Mouse (Mus musculus) brain, adult 10 weeks (tissue): ENCODE results near the gene Xlr5a. TPM values are rescaled to one million over a fixed set of nuclear protein-coding genes. Genes with fewer than 3 reads are reported as not detected.

ENCODE experiments used
- polyA plus RNA-seq: library from polyadenylated mRNA; stranded (reverse); fragments of 350-450 nt; fragmentation: Illumina TruSeq; extraction: RNeasy Lipid Tissue Mini Kit (QIAGEN cat#74804); gene quantifications from one replicate; pipeline ENCODE4 v1.2.3, GENCODE M21; 2015; ENCODE audit warnings: low read depth, low replicate concordance

The Xlr5a gene
- not detected for polyA plus RNA-seq

DNA sequence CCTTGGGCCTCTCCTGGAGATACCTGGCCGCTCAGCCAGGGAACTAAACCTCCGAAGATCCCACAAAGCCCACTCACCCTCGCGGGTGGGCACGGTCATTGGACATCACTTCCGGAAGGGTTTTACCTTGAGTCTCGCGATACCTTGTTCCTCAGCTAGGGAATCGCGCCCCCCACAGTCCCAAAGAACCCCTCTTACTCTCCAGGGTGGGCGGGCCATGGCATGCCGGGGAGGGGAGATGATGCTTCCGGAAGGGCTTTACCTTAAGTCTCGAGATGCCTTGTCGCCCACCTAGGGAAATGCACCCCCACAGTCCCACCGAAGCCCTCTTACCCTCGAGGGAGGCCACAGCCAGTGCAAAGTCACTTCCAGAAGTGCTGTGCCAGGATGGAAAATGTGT is at the start of gene Xlr5a, which contains the start of gene Xlr5c:
Gene Xlr5a (minus strand): TSS at position 101 of the 400 bp plus-strand sequence.
Gene Xlr5c (minus strand): TSS at position 101 of the 400 bp plus-strand sequence.

DNA sequence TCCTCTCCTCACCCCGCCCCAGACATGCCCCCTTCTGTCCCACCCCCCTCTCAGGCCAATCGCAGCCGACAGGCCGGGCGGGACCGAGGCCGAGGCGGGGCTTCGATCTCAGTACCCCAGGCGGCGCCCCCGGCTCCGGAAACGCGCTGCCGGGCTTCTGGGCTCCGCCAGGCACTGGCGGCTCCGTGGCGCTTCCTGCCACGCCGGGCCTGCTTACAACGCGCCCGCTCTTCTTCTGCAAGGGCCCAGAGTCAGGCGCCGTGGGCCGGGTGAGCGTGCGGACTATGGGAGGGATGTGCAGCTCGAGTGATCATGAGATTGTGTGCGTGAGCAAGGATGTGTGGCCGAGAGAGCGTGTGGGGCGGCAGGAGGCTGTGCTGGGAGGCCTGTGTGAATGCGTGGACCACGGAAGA is 49.7 kb upstream of the Xlr5a start, which contains the start of gene Zfp275:
Gene Zfp275 (plus strand): TSS at position 139 of the 413 bp plus-strand sequence.

GRCm38 (mm10) chrX:73336740-73337139 is 44.0 kb upstream of the Xlr5a start, which contains the start of gene Gm45015:
Gene Gm45015 (minus strand): TSS chrX:73336840.

DNA sequence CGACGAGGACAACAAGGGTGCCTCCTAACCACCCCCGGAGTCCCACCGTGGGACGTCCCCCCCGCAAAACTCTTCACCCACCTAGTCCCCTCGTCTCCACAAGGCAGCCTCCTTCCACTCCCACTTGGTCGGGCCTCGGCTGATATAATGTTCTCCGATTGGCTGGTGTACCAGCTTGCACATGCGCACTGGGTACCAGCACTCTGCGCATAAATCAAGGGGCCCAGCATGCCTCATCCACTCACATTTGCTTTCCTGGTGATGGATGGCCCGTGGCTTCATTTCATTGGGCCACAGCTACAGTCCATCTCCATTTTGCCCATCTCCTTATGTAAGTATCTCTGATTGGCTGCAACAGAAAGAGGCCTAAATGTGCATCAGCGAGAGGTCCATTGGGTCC is 27.5 kb downstream of the Xlr5a start, which contains the start of gene Xlr3c:
Gene Xlr3c (minus strand): TSS at position 121 of the 400 bp plus-strand sequence.

DNA sequence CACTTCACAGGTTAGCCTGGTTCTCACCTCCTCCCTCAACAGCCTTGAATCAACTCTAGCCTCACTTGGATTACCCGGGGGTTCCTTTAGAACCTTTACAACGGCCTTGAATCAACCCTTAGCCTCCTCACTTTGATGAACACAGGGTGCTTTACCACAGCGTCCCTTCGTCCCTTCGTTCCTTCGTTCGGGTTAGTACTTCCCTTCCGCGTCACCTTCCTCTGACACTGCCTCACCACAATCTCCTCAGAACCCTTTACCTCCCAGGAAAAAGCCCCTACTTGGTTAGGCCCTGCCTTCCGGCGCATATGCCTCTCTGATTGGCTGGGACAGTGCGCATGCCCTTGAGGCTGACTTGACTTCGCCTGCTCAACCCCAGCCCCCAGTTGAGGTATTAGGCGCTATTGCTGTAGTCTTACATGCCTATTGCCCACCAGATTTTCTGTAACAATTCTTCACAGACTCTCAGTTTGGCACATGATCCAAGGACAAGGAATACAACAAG is 49.9 kb downstream of the Xlr5a start, which contains the start of gene Xlr4c:
Gene Xlr4c (minus strand): TSS at position 310 of the 505 bp plus-strand sequence.

DNA sequence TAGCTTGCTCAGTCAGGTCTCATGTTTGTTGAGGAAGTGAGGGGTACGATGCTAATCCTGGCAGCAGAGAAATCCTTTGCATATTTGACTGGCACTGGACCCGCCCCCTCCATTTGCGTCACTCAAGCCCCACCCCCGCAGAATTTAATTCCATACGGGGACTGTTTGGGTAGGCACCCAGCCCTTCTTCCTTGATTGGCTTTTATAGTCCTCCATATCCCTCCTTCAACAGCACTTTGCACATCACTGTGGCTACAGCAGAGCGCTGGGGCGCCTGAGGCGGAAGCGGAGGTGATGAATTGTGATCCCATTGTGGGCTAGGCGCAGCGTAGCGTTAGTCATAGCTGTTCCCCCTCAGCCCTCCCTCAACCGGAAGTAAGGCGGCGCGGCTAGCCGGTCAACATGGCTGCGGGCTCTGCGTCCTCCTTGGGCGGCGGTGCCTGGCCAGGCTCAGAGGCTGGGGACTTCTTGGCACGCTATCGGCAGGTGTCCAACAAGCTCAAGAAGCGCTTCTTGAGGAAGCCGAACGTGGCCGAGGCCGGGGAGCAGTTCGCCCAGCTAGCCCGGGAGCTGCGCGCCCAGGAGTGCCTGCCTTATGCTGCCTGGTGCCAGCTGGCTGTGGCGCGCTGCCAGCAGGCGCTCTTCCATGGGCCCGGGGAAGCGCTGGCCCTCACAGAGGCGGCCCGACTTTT is 64.7 kb downstream of the Xlr5a start, which contains the start of gene F8a:
Gene F8a (plus strand): TSS at position 378 of the 692 bp plus-strand sequence.

GRCm38 (mm10) chrX:73213819-73214564 is 78.8 kb downstream of the Xlr5a start, which contains the start of gene Xlr4b:
Gene Xlr4b (plus strand): TSS chrX:73214333.

GRCm38 (mm10) chrX:73191934-73192333 is 100.8 kb downstream of the Xlr5a start, which contains the start of gene Xlr3b:
Gene Xlr3b (plus strand): TSS chrX:73192207.

GRCm38 (mm10) chrX:73176889-73177288 is 115.9 kb downstream of the Xlr5a start, which contains the start of gene Spin2d:
Gene Spin2d (minus strand): TSS chrX:73176989.

DNA sequence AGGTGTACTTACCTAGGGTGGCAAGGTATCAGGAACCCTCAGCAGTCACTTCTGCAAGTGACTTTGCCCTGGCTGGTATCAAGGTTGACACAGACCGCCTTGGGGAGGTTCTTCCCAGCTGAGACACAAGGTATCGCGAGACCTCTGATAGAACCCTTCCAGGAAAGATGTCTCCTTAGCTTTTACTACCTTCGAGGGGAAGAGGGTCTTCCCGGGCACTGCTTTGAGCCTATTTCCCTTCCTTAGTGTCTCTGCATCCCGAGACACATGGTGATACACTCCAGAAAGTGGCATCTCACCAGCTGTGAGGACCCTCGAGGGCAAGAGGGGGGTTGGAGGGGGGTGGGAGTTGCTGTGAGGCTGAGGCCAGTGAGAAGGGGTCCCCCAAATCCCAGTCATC is 143.4 kb downstream of the Xlr5a start, which contains the start of gene DXBay18:
Gene DXBay18 (minus strand): TSS at position 101 of the 400 bp plus-strand sequence.

DNA sequence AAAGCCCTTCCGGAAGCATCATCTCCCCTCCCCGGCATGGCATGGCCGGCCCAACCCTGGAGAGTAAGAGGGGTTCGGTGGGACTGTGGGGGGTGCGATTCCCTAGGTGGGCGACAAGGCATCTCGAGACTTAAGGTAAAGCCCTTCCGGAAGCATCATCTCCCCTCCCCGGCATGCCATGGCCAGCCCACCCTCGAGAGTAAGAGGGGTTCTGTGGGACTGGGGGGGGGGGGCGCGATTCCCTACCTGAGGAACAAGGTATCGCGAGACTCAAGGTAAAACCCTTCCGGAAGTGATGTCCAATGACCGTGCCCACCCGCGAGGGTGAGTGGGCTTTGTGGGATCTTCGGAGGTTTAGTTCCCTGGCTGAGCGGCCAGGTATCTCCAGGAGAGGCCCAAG is 144.3 kb downstream of the Xlr5a start, which contains the start of gene Xlr5b:
Gene Xlr5b (plus strand): TSS at position 301 of the 400 bp plus-strand sequence.

GRCm38 (mm10) chrX:73116747-73117146 is 176.0 kb downstream of the Xlr5a start, which contains the start of gene Gm14685:
Gene Gm14685 (plus strand): TSS chrX:73117047.

DNA sequence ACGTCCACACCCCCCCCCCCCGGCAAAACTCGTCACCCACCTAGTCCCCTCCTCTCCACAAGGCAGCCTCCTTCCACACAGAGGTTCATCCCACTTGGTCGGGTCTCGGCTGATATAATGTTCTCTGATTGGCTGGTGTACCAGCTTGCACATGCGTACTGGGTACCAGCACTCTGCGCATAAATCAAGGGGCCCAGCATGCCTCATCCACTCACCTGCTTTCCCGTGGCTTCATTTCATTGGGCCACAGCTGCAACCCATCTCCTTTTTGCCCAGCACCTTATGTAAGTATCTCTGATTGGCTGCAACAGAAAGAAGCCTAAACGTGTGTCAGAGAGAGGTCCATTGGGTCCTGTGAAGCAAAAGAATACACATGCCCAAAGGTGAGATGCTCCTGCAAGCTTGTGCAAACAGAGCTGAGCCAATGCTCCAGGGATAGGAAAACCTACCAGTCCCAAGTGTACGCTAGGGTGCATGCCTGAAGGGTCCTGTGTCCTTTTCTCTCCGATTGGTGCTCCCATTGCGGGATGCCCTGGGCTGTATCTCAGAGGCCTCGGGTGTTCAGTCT is 195.8 kb downstream of the Xlr5a start, which contains the start of gene Xlr3a:
Gene Xlr3a (minus strand): TSS at position 155 of the 568 bp plus-strand sequence.

GRCm38 (mm10) chrX:73082267-73083055 is 210.3 kb downstream of the Xlr5a start, which contains the start of gene Xlr4a:
Gene Xlr4a (minus strand): TSS chrX:73082478.

GRCm38 (mm10) chrX:73064415-73064793 is 228.4 kb downstream of the Xlr5a start, which contains the start of gene Pnma3:
Gene Pnma3 (plus strand): TSS chrX:73064787.

Other genes starting within 250 kb of the Xlr5a start
- gene Pnma3, start 228.2 kb downstream of the Xlr5a start, polyA plus RNA-seq, result 13.7 TPM
- not detected for gene Xlr4a, start 210.5 kb downstream of the Xlr5a start, polyA plus RNA-seq
- gene Xlr3a, start 195.9 kb downstream of the Xlr5a start, polyA plus RNA-seq, result 2.1 TPM
- not detected for gene Gm14685, start 175.9 kb downstream of the Xlr5a start, polyA plus RNA-seq
- gene Xlr5b, start 144.2 kb downstream of the Xlr5a start, polyA plus RNA-seq, result not detected
- gene DXBay18, start 143.5 kb downstream of the Xlr5a start, polyA plus RNA-seq, result 0.70 TPM
- gene Spin2d, start 116.0 kb downstream of the Xlr5a start, polyA plus RNA-seq, result not detected
- 1.9 TPM for gene Xlr3b, start 100.8 kb downstream of the Xlr5a start, polyA plus RNA-seq
- 0.74 TPM for gene Xlr4b, start 78.6 kb downstream of the Xlr5a start, polyA plus RNA-seq
- gene F8a, start 64.7 kb downstream of the Xlr5a start, polyA plus RNA-seq, result 14.6 TPM
- not detected for gene Xlr4c, start 49.8 kb downstream of the Xlr5a start, polyA plus RNA-seq
- gene Xlr3c, start 27.6 kb downstream of the Xlr5a start, polyA plus RNA-seq, result not detected
- gene Xlr5c, start within 50 bp of the Xlr5a start, polyA plus RNA-seq, result not detected
- gene Gm45015, start 43.9 kb upstream of the Xlr5a start, polyA plus RNA-seq, result not detected
- 13.9 TPM for gene Zfp275, start 49.6 kb upstream of the Xlr5a start, polyA plus RNA-seq
- 0.19 TPM for gene Gm18336, start 105.8 kb upstream of the Xlr5a start, polyA plus RNA-seq
- gene Zfp92, start 118.1 kb upstream of the Xlr5a start, polyA plus RNA-seq, result 2.3 TPM
- not detected for gene Trex2, start 142.4 kb upstream of the Xlr5a start, polyA plus RNA-seq
- gene Haus7, start 166.1 kb upstream of the Xlr5a start, polyA plus RNA-seq, result 12.0 TPM
- 13.7 TPM for gene Bgn, start 190.6 kb upstream of the Xlr5a start, polyA plus RNA-seq
- 55.4 TPM for gene Atp2b3, start 210.1 kb upstream of the Xlr5a start, polyA plus RNA-seq